Mouse (Mus musculus): Measurements from ENCODE around the gene Nup43.
"Not testable (repeated sequence)": the region's sequence is repeated elsewhere in the genome, so short reads cannot be mapped to it uniquely, and the experiment has no call there.

Nup43 gene

DNA sequence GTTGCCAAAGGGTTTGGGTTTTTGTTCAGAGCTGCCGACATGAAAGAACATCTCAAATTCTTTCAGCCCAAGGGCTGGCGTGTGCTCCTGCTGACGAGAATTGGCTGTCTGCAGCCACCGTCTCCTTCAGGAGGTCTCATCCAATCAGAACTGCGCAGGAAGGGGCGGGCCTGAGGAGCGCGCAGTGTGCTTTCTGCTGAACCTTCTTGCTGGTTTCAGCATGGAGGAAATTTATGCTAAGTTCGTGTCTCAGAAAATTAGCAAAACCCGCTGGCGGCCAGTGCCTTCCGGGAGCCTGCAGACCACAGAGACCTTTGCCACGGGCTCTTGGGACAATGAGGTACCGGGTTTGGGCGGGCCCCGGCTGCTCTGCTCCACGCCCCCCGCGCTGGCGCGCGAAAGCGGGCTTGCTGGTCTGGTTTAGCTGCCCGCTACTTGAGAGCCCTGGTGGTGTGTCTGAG lies at the start of gene Nup43:
Gene Nup43, plus strand, starts transcription at position 162 of the 461 bp plus-strand sequence.
- DNase-seq (ENCODE audit: low spot score), result peak; percentile 90

DNA sequence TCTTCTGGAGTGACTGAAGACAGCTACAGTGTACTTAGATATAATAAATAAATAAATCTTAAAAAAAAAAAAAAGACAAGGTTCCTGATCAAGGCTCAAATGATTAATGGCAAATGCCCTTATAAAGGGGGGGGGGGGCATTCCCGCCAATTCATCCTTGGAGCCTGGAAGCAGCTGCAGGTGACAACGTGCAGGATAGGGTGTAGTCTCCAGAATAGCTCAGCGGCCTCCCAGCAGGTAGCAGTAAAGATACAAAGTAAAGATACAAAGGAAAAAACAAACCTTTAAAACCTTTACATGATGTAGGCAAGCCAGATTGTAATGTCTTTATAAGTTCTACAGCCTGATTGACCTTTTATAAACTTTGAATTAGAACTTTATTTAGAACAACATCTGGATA lies 49.7 kb upstream of the Nup43 start:
- not testable (repeated sequence) for DNase-seq (ENCODE audit: low spot score)

DNA sequence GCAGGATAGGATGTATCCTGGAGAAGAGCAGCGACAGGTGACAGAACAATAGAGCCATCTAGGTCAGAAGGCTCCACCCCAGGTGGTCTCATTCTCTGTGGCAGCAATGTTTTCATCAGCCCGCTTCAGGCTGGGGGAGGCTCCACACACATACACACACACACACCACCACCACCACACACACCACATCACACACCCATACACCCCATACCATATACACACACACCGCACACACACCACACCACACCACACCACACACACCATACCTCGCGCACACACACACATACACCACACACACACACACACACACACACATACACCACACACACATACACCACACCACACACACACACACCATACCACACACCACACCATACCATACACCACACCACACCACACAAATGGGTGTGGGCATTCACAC lies 47.5 kb upstream of the Nup43 start:
- no peak for DNase-seq (ENCODE audit: low spot score)

DNA sequence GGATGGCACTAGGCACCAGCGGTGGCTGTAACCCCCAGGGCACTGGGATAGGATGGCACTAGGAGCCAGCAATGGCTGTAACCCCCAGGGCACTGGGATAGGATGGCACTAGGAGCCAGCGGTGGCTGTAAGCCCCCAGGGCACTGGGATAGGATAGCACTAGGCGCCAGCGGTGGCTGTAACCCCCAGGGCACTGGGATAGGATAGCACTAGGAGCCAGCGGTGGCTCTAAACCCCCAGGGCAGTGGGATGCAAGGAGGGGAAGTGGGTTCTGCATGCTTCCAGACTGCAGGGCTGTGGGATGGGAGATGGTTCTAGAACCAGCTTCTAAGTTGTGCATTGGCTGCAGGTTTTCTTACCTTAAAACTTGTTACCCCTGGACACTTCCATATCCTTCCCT lies 46.6 kb upstream of the Nup43 start:
- no peak for DNase-seq (ENCODE audit: low spot score)

GRCm38 (mm10) chr10:7622378-7622777 lies 44.9 kb upstream of the Nup43 start:
- no peak for DNase-seq (ENCODE audit: low spot score)

DNA sequence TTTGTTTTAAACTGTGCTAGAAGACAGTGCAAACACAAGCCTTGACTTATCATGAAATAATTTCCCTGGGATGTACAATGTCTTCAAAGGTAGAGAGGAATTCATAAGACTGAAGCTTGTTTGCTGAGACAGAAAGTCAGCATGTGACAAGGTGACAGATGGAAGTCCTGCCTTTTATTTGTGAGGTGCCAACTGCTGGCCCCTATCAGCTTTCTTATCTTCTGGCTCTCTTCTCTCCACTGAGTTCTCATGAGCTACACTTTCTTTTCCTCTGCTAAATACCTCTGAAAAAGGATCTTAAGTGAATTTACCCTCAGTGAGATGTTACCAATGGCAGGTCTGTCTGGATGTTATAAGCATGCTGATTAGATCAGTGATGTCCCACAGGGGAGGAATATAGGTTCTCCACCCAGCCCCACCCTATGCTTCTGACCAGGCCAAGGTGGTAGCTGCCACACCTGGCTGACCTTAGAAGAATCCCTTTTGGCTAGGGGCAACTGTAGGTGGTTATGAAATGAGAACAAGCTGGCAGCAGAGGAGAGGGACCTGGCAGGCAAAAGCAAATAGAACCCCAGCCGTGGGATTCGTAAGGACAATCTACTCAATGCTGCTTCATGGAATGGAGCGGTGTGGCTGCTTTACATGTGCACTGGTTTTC lies 43.3 kb upstream of the Nup43 start:
- no peak for DNase-seq (ENCODE audit: low spot score)

DNA sequence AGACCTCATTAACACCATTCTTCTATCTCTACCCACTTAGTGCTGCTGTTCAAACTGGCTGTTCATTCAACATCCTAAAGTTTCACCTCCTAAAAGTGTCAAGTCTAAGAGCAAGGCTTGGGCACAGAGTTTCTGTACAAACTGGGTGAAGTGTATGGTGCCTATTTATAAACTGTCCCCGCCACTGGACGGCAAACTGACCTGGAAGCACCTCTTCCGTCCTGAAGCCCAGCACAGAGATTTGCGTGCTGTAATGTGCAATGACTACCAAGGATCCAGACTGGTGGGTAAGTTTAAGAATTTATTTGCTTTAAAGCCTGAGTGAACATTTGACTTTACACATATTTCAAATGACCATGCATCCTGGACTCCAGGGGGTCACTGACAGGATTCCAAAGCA lies 38.2 kb upstream of the Nup43 start:
- no peak for DNase-seq (ENCODE audit: low spot score)

- DNase-seq (ENCODE audit: low spot score), result no peak
These were observed 37.0 kb upstream of the Nup43 start for GRCm38 (mm10) chr10:7630286-7630685.

DNA sequence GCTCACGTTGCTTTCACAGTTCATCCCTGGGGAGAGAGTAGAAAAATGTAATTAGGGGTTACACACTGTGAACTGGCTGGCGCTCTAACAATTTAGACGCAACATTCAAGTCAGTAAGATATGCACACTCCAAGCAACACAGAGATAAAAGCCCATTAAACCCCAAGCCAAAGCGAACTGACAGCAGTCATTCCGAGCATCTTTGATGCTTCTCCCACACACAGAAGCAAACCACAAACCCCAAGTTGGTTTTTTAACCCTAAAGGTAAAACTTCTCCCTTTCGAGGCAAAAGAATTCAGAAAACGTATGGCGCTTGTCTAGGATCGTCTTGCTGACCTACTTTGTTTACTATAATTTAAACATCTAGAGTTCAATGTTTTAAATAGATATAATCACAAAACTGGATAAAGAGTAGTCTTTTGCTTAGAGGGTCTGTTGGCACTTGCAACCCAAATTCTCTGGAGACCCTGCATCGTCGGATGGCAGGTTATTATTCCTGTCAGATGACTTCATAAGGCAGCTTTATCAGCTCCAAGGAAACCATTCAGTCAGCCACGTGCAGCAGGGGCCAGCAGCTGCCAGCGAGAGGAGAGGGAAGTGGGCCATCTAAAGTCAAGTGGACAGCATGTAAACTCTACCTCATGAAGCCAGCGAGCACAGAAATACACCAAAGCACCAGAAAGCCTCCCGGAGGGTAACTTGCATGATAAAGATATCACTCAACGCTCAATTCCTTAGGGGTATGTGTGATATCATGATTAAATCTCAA lies 36.2 kb upstream of the Nup43 start:
- DNase-seq (ENCODE audit: low spot score), result no peak

GRCm38 (mm10) chr10:7640366-7640765 lies 26.9 kb upstream of the Nup43 start:
- DNase-seq (ENCODE audit: low spot score), result no peak

DNA sequence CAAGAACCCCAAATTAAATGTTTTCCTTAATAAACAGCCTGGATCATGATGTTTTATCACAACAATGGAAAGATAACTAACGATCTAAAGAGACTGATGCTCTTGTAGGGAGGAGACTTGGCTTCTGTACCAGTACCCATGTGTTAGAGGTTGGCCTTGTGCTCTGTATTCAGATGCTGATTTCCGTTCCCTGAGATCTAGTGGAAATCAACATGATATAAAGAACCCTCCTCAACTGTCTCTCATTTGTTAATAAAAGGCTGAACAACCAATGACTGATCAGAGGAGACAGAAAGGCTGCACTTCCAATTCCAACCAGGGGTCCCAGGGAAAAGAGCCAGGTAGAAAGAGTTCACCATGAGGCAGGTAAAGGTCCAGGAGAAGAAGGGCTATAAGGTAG lies 21.4 kb upstream of the Nup43 start:
- DNase-seq (ENCODE audit: low spot score), result no peak

- DNase-seq (ENCODE audit: low spot score), result no peak
These were observed 18.2 kb upstream of the Nup43 start for GRCm38 (mm10) chr10:7649059-7649458.

- DNase-seq (ENCODE audit: low spot score), result no peak
These were observed 16.2 kb upstream of the Nup43 start for GRCm38 (mm10) chr10:7651057-7651456.

DNA sequence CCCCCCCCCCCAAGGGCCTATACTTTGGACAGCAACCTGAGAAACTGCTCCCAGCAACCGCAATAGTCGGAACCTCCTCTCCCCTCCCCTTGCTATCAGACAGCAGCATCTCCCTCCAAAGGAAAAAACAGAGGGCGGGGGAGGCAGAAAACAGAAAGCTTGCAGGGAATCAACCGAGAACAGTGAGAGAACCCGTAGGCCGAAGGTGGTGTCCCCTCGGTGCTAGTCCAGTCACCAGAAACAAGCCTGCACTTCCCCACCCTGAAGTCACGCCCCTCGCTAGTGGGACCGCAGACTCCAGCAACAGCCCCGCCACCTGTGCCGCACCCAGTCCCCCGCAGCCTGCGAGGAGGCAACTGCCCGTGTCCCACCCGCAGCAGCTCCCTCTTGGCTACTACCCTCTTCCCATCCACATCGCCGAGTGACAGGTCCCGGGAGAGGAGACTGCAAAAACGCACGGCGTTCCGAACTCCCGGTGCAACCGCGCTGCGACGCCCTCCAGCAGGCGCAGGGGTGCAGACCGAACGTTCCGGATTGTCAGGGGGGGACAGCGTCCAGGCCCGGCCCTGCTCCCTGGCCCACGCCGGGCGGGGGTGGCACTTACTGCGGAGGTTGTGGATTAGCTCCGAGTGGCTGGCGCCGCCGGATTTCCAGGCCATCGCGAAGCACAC lies 4.7 kb upstream of the Nup43 start:
- peak; percentile 75 for DNase-seq (ENCODE audit: low spot score)

- peak; percentile 83 for DNase-seq (ENCODE audit: low spot score)
These were observed 3.9 kb upstream of the Nup43 start for GRCm38 (mm10) chr10:7663159-7664026.

GRCm38 (mm10) chr10:7664027-7664526 lies 3.2 kb upstream of the Nup43 start:
- peak; percentile 37 for DNase-seq (ENCODE audit: low spot score)

- no peak for DNase-seq (ENCODE audit: low spot score)
These were observed 2.4 kb upstream of the Nup43 start for GRCm38 (mm10) chr10:7664889-7665288.

DNA sequence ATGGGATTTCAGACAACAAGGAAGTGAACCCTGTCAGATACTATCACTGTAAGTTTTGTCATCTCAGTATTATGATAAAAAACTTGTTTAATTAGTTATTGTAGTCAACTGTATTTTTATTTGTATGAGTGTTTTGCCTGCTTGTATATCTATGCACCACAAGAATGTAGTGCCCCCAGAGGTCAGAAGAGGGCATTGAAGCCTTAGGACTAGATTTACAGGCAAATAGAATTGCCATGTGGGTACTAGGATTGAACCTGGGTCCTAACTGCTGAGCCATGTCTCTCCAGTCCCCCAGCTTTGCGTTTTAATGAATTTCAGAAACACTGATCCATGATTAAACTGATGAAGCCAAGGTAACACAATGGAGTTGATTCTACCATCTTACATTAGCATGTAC lies 6.4 kb downstream of the Nup43 start:
- DNase-seq (ENCODE audit: low spot score), result peak; percentile 45

DNA sequence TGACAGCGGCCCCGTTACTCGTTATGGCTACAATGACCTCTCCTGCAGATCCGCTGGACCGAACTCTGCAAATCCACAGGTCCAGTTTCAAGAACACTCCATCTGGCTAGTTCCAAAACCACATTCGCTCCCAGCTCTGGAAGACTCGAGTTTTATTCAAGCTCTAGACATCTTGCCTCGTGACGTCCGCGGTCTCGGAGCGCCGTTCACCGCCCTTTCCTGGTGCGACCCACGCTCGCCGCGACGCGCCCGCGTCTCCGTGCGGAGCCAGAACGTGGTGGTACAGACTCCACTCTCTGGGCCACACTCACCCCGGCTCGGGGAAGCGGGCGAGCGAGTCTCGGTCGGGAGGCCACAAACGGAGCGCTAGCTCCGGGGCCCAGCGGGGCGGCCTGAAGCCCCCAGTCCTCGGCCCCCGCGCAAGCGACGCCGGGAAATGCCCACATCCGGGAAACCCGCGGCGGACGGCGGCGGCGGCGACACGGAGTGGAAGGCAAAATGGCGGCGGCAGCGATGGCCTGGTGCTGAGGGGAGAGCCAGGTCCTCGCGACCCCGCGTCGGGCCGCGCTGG lies 13.5 kb downstream of the Nup43 start, which contains the start of the genes Pcmt1 and Lats1:
Gene Pcmt1, minus strand, starts transcription at position 406 of the 571 bp plus-strand sequence.
Gene Lats1, plus strand, starts transcription at position 484 of the 571 bp plus-strand sequence.
- peak; percentile 69 for DNase-seq (ENCODE audit: low spot score)

- DNase-seq (ENCODE audit: low spot score), result peak; percentile 62
These were observed 14.2 kb downstream of the Nup43 start for GRCm38 (mm10) chr10:7681343-7682025.

GRCm38 (mm10) chr10:7682249-7682648 lies 14.9 kb downstream of the Nup43 start:
- DNase-seq (ENCODE audit: low spot score), result peak; percentile 21

All from c-Kit-positive CD71-positive TER-119-positive erythroid progenitor cells, embryonic 14.5 days (primary cell).